Mouse (Mus musculus) myocyte (in vitro differentiated cells): ENCODE results near the gene Shc1. TPM values are rescaled to one million over a fixed set of nuclear protein-coding genes. Genes with fewer than 3 reads are reported as not detected.

Source experiments
- H3K27me3 ChIP-seq: one replicate; pipeline ENCODE4 v1.6.1; 2011; ENCODE audit not compliant: control insufficient read depth, insufficient read depth, insufficient read length
- H3K36me3 ChIP-seq: one replicate; pipeline ENCODE4 v1.6.1; 2011; ENCODE audit not compliant: control insufficient read depth, insufficient read depth
- H3K4me2 ChIP-seq: one replicate; pipeline ENCODE4 v1.6.1; 2011; ENCODE audit warnings: low read depth, control low read depth
- H3K4me3 ChIP-seq: one replicate; pipeline ENCODE4 v1.5.1; 2011; ENCODE audit warnings: mild to moderate bottlenecking, control low read depth, moderate library complexity
- H3K79me2 ChIP-seq: one replicate; pipeline ENCODE4 v1.6.1; 2011; ENCODE audit not compliant: control insufficient read depth, insufficient read depth
- H3ac ChIP-seq: one replicate; pipeline ENCODE4 v1.6.1; 2011; ENCODE audit not compliant: control insufficient read depth, insufficient read length
- CEBPB ChIP-seq: IDR thresholded peaks from 2 replicates; pipeline ENCODE4 v1.6.1; 2011; ENCODE audit warnings: mild to moderate bottlenecking, moderate library complexity; ENCODE audit not compliant: poor library complexity, insufficient read depth, severe bottlenecking
- E2F4 ChIP-seq: IDR thresholded peaks from one replicate; pipeline ENCODE4 v1.6.1; 2011; ENCODE audit warnings: mild to moderate bottlenecking, control low read depth, moderate library complexity; ENCODE audit not compliant: insufficient read depth
- MAX ChIP-seq: IDR thresholded peaks from one replicate; pipeline ENCODE4 v1.6.1; 2011; ENCODE audit warnings: low read depth, mild to moderate bottlenecking, control low read depth
- MYOD1 ChIP-seq, 3 experiments: IDR thresholded peaks; one replicate each; pipeline ENCODE4 v1.6.1; 2011; ENCODE audit warnings: control low read depth in 2 of 3, low read depth in 2 of 3, mild to moderate bottlenecking in 2 of 3, moderate library complexity in 1 of 3; ENCODE audit not compliant: insufficient read length in 2 of 3, control insufficient read depth in 1 of 3
- MYOG ChIP-seq, 3 experiments: IDR thresholded peaks; one replicate each; pipeline ENCODE4 v1.6.1; 2011; ENCODE audit warnings: control low read depth in 2 of 3, low read depth in 2 of 3, mild to moderate bottlenecking in 2 of 3; ENCODE audit not compliant: insufficient read length in 2 of 3, control insufficient read depth in 1 of 3, insufficient read depth in 1 of 3
- POLR2A ChIP-seq: IDR thresholded peaks from one replicate; pipeline ENCODE4 v1.6.1; 2011; ENCODE audit warnings: low read depth, mild to moderate bottlenecking, control low read depth, moderate library complexity; ENCODE audit not compliant: insufficient read length
- POLR2AphosphoS2 ChIP-seq: IDR thresholded peaks from one replicate; pipeline ENCODE4 v1.6.1; 2011; ENCODE audit warnings: low read depth, control low read depth; ENCODE audit not compliant: insufficient read length
- REST ChIP-seq: IDR thresholded peaks from one replicate; pipeline ENCODE4 v1.6.1; 2011; ENCODE audit warnings: mild to moderate bottlenecking, control low read depth, moderate library complexity; ENCODE audit not compliant: insufficient read depth, insufficient read length
- SRF ChIP-seq: IDR thresholded peaks from one replicate; pipeline ENCODE4 v1.6.1; 2011; ENCODE audit warnings: low read depth; ENCODE audit not compliant: control insufficient read depth, insufficient read length
- TCF12 ChIP-seq: IDR thresholded peaks from one replicate; pipeline ENCODE4 v1.6.1; 2011; ENCODE audit warnings: mild to moderate bottlenecking, control low read depth; ENCODE audit not compliant: poor library complexity, insufficient read depth, severe bottlenecking
- TCF3 ChIP-seq: IDR thresholded peaks from one replicate; pipeline ENCODE4 v1.6.1; 2011; ENCODE audit warnings: low read depth, control low read depth; ENCODE audit not compliant: insufficient read length
- USF1 ChIP-seq: IDR thresholded peaks from one replicate; pipeline ENCODE4 v1.6.1; 2011; ENCODE audit warnings: low read depth, mild to moderate bottlenecking, control low read depth, moderate library complexity
- polyA plus RNA-seq: library from polyadenylated mRNA; unstranded; fragments of >200 nt; fragmentation: generic; extraction: Trizol; gene quantifications from one replicate; pipeline ENCODE4 v1.2.1, GENCODE M21; 2012; ENCODE audit warnings: missing spikeins

Shc1 gene
- polyA plus RNA-seq, result 95.5 TPM

DNA sequence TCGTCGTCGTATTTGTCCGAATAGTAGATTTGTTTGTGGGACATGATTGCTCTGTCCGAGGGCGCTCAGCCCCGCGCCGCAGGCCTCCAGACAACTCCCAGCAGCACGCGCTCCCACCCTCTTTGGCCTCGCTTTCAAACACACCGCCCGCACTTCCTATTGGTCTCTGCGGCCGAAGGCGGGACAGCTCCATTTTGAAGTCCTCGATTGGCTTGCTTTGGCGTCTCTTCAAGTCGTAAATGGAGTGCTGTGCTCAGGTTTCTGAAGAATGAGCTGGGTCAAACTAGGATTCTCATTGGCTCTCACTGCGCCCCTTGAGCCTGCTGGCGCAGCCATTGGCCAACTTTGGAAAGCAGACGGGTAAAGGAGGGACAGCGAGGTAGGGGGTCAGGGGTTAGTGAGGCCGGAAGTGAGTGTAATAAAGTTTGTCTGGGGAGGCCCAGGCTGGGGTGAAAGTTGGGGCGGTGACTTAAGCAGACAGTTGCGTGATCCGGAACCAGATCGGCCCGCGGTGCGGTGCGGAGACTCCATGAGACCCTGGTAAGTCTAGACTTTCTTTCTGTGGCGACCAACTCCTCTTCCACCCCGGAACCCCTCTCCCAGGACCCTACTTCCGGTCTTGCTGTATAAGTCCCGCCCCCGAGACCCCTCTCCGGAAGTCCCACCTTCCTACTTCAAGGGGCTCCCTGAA, at the start of gene Shc1, which contains the start of gene Cks1b:
TSS of gene Shc1 (plus strand) at position 274 of the 691 bp plus-strand sequence.
TSS of gene Cks1b (minus strand) at position 214 of the 691 bp plus-strand sequence.
- Histone ChIP-seq H3K4me3 (peak within 1 kb of the TSS; percentile 63), H3ac (peak within 1 kb of the TSS; percentile 54), H3K36me3 (peaks cover 11% of the 10 kb centered on the region), H3K79me2 (peaks cover 59% of the 10 kb centered on the region), H3K27me3 (no peaks in the 10 kb centered on the region), H3K4me2 (peak within 1 kb of the TSS; percentile 94)
- TF ChIP-seq E2F4 (peak; percentile 100), TCF12 (no peak), POLR2AphosphoS2 (peak; percentile 27), POLR2A (peak; percentile 47), MYOD1 (IDR thresholded peaks at IDR 0.05; ENCODE audit: control insufficient read depth in 1 of 3, insufficient read length in 2 of 3, low read depth in 2 of 3) (no peak), MAX (peak; percentile 85)

GRCm38 (mm10) chr3:89373581-89374231, 44.5 kb upstream of the Shc1 start:
- Histone ChIP-seq H3K36me3 (no peaks in the 10 kb centered on the region), H3ac (no peak overlapping the region), H3K79me2 (no peaks in the 10 kb centered on the region), H3K4me2 (no peak overlapping the region), H3K4me3 (no peak overlapping the region), H3K27me3 (peaks cover 2% of the 10 kb centered on the region)
- TF ChIP-seq POLR2AphosphoS2 (peak; percentile 57), REST (no peak)

- Histone ChIP-seq H3K36me3 (peaks cover 10% of the 10 kb centered on the region), H3K79me2 (peaks cover 8% of the 10 kb centered on the region), H3K4me2 (no peak overlapping the region), H3ac (no peak overlapping the region), H3K4me3 (peak overlapping the region; percentile 7), H3K27me3 (no peaks in the 10 kb centered on the region)
- no peak for TF ChIP-seq TCF3
- no peak for TF ChIP-seq MYOD1 (IDR thresholded peaks at IDR 0.05; ENCODE audit: control insufficient read depth in 1 of 3, insufficient read length in 2 of 3, low read depth in 2 of 3)
- no peak for TF ChIP-seq E2F4
- no peak for TF ChIP-seq CEBPB
- TF ChIP-seq USF1, result no peak
These were observed 40.4 kb upstream of the Shc1 start for GRCm38 (mm10) chr3:89377831-89378230.

DNA sequence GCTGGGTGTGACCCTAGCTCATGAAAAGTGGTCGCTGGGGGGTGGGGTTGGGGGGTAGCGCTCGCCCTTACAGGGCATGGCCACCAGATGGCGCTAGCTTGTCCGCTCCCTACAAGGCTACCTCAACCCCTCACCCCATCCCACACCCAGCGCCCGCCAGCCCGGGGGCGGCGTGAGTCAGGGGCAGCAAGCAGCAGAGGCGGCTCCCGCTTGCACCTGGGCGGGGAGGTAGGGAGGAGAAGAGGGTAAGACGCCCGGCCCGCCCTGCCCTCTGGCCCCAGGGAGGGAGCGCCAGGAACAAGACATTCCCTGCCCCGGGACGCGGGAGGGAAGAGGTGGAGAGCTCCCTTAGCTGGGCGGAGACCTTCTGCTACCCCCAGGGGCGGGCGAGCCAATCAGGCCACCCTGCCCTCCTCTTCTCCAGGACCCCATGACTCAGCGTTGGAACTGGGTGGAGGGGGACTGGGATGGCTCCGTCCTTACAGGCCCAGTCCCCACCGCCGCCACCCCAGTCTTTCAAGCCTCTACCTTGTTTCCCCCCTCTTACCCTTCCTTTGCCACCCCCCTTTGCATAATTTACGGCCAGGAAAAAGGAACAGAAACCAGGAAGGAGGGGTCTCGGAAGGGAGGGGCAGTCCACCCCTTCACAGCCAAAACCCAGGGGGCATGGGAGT, 39.7 kb upstream of the Shc1 start:
- Histone ChIP-seq H3ac (no peak overlapping the region), H3K79me2 (peaks cover 12% of the 10 kb centered on the region), H3K36me3 (peaks cover 10% of the 10 kb centered on the region), H3K4me3 (peak overlapping the region; percentile 7), H3K4me2 (peak overlapping the region; percentile 73), H3K27me3 (no peaks in the 10 kb centered on the region)
- no peak for TF ChIP-seq MAX
- TF ChIP-seq REST, result no peak
- no peak for TF ChIP-seq MYOG (IDR thresholded peaks at IDR 0.05; ENCODE audit: control insufficient read depth in 1 of 3, insufficient read depth in 1 of 3, insufficient read length in 2 of 3, low read depth in 2 of 3)
- no peak for TF ChIP-seq CEBPB
- no peak for TF ChIP-seq SRF
- no peak for TF ChIP-seq POLR2A
- TF ChIP-seq E2F4, result no peak
- peak; percentile 20 for TF ChIP-seq POLR2AphosphoS2
- no peak for TF ChIP-seq USF1
- TF ChIP-seq MYOD1 (IDR thresholded peaks at IDR 0.05; ENCODE audit: control insufficient read depth in 1 of 3, insufficient read length in 2 of 3, low read depth in 2 of 3), result peak in 1 of 3 experiments; percentile 42
- TF ChIP-seq TCF3, result no peak
- TF ChIP-seq TCF12, result no peak

DNA sequence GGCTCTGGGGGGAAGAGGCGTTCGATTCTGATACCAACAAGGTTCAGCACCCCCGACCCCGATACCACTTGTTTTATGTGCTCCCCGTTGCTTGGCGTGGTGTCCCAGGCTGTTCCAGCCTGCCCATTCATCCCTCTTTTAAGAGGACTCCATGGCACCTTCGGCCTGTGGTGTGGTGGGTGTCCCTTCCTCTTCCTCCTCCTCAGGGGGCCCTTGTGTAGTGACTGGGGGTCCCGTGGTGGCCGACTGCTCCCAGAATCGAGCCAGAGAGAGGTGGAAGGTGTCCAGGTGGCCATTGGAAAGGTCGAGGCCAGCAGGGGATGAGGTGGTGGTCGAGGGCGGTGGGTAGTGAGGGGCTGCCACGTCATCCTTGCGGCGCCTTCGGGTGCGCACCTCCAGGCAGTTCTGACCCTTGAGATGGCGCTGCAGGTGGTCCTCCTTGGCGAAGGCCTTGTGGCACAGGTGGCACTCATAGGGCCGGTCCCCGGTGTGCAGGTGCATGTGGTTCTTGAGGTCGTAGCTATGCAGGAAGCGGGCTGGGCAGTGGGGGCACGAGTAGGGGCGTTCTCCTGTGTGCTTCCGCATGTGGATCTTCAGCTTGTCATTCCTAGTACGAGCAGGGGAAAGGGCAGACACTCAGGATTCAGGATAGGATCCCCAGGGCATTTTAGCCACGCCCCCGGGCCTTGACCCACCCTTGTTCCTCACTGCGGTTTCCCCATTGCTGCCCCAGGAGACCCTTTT, 38.7 kb upstream of the Shc1 start:
- TF ChIP-seq SRF (no peak), POLR2AphosphoS2 (peak; percentile 53)
- Histone ChIP-seq H3K4me2 (no peak overlapping the region), H3K79me2 (peaks cover 19% of the 10 kb centered on the region), H3K4me3 (peak overlapping the region; percentile 7), H3K36me3 (peaks cover 14% of the 10 kb centered on the region), H3K27me3 (no peaks in the 10 kb centered on the region), H3ac (no peak overlapping the region)
